Mouse (Mus musculus): ENCODE data around the gene Prrx2.

The Prrx2 gene

GRCm38 (mm10) chr2:30870863-30871262 lies 36.1 kb downstream of the Prrx2 start:
- DNase-seq (ENCODE audit: low spot score) = no peak

GRCm38 (mm10) chr2:30872669-30873068 lies 37.9 kb downstream of the Prrx2 start:
- DNase-seq (ENCODE audit: low spot score) = no peak

GRCm38 (mm10) chr2:30874445-30874844 lies 39.7 kb downstream of the Prrx2 start:
- no peak for DNase-seq (ENCODE audit: low spot score)

DNA sequence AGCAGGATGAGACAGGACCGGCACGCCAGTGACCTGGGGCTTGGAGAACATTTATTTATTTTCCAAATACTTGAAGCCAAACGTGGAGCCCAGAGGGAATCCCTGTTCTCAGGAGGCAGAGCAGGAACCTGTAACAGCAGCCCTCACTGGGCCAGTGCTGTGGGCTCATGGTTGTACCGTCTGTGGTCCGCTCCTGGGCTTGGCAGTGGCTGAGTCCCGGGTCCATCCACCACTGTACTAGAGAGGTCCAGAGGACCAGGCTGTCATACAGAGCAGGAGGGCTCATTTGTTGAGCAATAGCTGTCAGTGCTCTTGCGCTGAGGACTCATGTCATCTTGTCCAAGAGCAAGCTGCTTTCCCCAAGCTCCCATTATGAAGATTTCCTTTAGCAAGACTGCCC lies 40.3 kb downstream of the Prrx2 start:
- no peak for DNase-seq (ENCODE audit: low spot score)

DNA sequence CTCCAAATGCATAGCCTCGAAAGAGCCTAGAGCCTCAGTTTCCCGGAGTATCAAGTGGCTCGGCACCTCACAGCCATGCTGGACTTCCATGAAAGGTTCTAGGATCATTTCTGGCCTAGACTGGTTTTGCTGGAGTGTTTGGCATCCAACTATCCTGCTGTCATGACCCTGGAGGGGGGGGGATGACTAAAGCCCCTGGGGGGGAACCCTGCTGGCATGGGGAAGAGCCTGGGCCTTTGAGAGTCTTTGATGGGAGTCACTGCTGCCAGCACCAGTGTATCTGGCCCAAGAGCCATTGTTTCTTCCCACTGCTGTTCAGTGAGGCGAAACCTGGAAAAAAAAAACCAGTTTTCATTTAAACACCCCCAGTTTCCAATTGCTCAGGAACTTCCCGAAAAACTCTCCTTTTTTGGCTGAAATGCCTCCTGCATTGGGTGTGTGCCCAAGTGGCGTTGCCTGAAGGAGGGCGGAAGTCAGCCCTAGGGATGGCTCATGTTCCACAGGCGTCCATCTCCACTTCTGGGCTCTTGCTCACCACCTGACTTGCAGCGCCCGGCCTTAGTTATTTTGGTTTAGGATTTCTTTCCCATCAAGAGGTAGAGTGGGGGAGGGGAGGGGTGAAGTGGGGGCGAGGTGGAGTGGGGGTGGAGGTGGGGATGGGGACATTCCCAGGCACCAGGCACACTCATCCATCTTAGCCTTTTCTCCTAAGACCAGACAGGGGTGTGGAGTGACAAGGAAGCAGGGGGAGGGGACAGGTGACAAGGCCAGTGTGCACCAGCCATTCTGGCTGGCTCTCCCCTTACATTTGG lies 41.1 kb downstream of the Prrx2 start:
- no peak for DNase-seq (ENCODE audit: low spot score)

- no peak for DNase-seq (ENCODE audit: low spot score)
Measured at GRCm38 (mm10) chr2:30879481-30879880, 44.7 kb downstream of the Prrx2 start.

- DNase-seq (ENCODE audit: low spot score) = peak; percentile 40
Measured at GRCm38 (mm10) chr2:30881215-30881614, 46.4 kb downstream of the Prrx2 start.

DNA sequence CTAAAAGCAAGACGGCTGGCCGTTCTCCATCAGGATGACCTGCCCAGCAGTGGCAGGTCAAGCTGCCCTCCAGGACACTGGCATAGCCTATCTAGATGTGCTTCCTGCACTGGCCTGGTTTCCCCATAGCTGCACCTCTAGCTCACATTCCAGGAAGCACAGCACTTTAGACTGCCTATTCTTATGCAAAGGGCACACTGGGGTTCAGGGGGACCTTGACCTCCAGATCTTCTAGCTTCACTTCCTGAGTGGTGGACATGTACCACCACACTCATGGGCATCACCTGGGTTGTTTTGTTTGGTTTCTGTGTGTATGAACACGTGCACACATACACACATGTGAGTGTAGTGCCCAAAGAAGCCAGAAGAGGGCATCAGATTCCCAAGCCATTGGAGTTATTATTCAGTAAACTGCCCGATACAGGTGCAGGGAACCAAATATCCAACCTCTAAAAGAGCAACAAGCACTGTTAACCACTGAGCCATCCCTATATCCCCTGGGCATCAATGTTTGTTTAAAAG lies 50.1 kb downstream of the Prrx2 start:
- DNase-seq (ENCODE audit: low spot score) = no peak

GRCm38 (mm10) chr2:30885453-30886163 lies 50.8 kb downstream of the Prrx2 start:
- DNase-seq (ENCODE audit: low spot score) = no peak

DNA sequence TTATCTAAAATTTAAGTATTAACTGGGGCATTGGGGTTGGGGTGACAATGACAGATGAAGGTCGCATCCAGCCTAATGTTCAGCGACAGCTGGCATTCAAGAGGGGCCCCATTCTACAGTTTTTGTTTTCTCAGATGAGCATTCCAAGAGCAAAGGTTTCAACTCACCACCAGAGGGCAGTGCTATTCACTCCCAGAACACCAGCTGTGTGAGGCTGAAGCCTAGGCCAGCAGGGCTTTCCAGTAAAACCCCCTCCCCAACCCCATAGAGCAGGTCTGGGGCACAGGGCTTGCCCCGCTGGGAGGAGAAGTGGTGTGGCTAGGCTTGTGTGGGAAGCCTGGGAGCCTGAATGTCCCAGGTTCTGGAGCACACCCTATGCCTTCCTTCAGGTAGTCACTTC lies 56.2 kb downstream of the Prrx2 start:
- DNase-seq (ENCODE audit: low spot score) = peak; percentile 64

DNA sequence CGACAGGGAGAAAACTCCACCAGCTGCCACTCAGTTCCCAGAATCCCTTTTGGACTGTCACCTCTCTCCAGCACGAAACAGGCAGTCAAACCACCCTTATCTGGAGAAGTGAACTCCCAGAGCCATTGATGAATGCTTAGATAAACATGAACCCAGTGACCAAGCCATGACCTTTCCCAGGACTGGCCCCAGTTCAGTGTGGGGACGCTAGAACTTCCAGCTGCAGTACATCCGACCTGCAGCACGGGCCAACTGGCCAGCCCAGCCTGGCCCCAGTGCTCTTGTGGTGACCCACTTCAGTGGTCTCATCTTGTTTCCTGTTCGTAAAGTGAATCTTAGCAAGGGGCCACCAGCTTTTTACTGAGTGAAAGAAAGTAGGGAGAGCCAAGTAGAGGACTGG lies 58.6 kb downstream of the Prrx2 start:
- no peak for DNase-seq (ENCODE audit: low spot score)

DNA sequence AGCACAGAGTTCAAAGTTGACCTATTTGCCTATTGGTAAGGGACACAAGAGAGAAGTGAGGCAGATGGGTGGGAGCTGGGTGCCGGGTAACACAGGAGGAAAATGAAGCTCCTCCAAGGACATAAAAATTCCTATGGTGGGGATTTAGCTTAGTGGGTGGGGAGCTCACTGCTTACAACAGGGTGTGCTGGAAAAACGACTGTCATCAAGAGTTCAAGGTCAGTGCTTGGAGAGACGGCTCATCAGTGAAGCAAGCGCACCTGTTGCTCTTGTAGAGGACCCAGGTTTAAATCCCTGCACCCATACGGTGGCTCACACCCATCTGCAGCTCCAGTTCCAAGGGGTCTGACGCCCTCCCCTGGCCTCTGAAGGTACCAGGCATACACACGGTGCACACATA lies 59.2 kb downstream of the Prrx2 start:
- DNase-seq (ENCODE audit: low spot score) = no peak

DNA sequence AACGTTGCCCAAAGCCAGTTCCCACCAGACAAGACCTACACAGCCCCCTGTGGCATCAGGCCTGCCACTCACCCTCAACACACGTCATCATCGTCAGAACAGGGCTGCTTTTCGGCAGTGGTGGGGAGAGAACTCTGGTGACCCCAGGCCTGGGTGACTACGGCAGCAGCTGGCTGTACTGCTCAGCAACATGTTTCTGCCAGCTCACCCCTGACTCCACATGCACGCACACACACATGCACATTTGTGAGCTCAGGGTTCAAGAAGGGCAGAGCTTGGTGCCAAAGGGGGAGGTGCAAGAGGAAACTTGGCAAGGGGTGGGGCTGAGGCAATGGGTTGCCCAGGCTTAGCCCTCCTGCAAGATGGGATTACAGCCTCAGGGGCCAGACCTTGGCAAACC lies 62.5 kb downstream of the Prrx2 start:
- DNase-seq (ENCODE audit: low spot score) = no peak

DNA sequence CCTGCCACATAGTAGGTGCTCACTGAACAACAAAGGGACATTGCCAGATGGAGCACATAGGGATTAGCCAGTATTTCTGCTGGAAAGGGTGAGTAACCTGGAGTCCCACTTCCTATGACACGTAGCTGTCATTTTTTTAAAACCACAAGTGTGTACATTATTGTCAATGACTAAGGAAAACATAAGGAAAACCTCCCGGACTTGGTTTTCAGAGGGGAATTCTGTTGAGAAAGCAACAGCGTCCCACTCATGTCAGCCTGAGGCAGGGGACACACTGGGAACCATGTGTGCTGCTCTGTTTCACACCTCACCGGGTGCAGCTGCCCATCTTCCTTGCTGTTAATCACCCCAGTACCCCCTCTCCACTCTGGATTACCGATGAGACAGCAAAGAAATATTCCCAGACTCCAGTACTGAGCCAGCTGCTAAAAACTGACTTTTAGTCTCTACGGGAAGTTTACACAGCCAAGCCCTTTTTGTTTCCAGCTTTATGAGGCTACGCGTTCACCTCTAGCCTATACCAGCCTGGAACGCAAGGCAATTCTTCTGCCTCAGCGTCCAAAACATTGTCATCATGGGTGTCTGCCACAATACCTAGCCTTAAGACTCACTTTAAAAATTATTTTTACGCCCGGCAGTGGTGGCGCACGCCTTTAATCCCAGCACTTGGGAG lies 64.8 kb downstream of the Prrx2 start:
- no peak for DNase-seq (ENCODE audit: low spot score)

- no peak for DNase-seq (ENCODE audit: low spot score)
Measured at GRCm38 (mm10) chr2:30901646-30902160, 66.9 kb downstream of the Prrx2 start.

DNA sequence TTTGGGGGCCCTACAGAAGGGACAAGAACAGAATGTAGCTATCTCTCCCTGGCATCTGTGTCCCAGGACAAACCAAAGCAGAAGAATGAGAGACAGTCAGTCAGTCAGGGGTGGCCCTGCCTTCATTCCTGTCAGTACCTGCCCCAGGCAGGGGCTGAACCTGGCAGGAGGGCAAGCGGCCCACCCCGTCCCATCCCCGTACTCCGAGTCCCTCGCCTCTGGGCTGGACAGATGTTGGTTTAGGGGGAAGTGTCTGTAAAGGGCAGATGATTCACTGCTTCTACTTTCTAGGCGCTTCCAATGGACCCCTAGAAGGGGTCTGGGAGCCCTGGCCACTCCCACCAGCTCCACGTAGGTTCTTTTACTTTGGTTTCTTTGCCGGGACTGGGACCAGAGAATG lies 67.5 kb downstream of the Prrx2 start:
- no peak for DNase-seq (ENCODE audit: low spot score)

- no peak for DNase-seq (ENCODE audit: low spot score)
Measured at GRCm38 (mm10) chr2:30902726-30903722, 68.3 kb downstream of the Prrx2 start.

- DNase-seq (ENCODE audit: low spot score) = no peak
Measured at GRCm38 (mm10) chr2:30904231-30904630, 69.5 kb downstream of the Prrx2 start.

GRCm38 (mm10) chr2:30904991-30905390 lies 70.2 kb downstream of the Prrx2 start:
- DNase-seq (ENCODE audit: low spot score) = no peak

DNA sequence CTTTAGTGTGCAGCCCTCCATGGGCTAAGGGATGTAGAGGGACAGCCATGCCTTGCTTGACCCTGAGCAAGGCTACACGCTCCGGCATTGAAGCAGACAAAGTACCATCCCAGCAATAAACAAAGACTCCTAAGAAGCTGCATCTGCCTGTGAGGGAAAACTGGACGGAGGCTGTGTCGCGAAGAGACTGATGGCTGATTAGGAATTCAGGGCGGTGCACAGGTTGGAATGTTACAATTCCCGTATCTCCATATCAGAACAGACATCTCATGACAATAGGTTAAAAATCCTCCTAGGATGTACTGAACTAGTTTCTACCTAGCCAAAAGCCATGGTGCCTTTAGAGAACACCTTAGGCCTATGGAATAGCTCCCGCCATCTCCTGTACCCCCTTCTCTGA lies 71.1 kb downstream of the Prrx2 start:
- no peak for DNase-seq (ENCODE audit: low spot score)

DNA sequence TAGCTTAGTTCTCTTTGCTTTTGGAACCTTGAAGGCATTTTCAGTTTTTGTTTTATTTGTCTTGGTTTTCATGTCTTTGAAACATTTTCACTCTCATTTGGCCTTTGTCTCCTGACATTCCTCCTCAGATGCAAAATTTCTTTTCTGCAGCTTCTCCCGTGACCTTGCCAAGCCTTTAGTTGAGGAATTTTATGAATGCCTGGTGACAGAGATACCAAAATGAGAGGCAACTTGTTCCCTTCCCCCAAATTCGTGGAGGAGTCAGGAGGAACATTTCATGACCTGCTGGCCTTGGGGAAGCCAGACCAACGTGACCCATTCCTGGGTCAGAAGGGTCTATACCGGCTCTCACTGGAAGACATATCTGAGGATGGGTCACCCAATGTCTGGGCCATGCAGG lies 71.9 kb downstream of the Prrx2 start:
- DNase-seq (ENCODE audit: low spot score) = no peak
